Mouse (Mus musculus) heart, adult 2 months (tissue): ENCODE results near the gene Trpc5.

Experiments
- CTCF ChIP-seq: fragments of 200-600 bp; IDR thresholded peaks from 2 replicates; pipeline ENCODE4 v1.8.1; 2022; ENCODE audit warnings: antibody characterized with exemption, mild to moderate bottlenecking, moderate library complexity
- EP300 ChIP-seq: fragments of 200-500 bp; IDR thresholded peaks from 2 replicates; pipeline ENCODE4 v1.6.1; 2011; ENCODE audit warnings: low read depth, low read length, control low read depth; ENCODE audit not compliant: insufficient read depth
- POLR2A ChIP-seq: fragments of 200-500 bp; IDR thresholded peaks from 2 replicates; pipeline ENCODE4 v1.6.1; 2011; ENCODE audit warnings: mild to moderate bottlenecking, low read depth, low read length, control low read depth; ENCODE audit not compliant: insufficient read depth

- no peak for TF ChIP-seq POLR2A
- no peak for TF ChIP-seq CTCF
- TF ChIP-seq EP300 = no peak
These were observed 349.6 kb downstream of the Trpc5 start for GRCm38 (mm10) chrX:144338355-144338754.
